Mouse (Mus musculus) spleen, embryonic (tissue): Measurements from ENCODE around the gene Ccdc110.

Source experiments
- CTCF ChIA-PET: fragments of 350-600 bp; sonication (Branson Sonifier 250); formaldehyde crosslinking; loops from one replicate; lab custom pipeline; 2022; lab: Charles Lee

Ccdc110 gene

GRCm38 (mm10) chr8:45934582-45935014 is at the start of gene Ccdc110:
Gene Ccdc110, plus strand, starts transcription at chr8:45934619.
- CTCF ChIA-PET, result interaction anchor here (0.6 to 1.8 kb wide), 6 partner anchors 27 to 479 kb away, joined by 3 to 8 read pairs (median 4); no protein-coding TSS in a partner anchor

GRCm38 (mm10) chr8:45885202-45885685 is 49.2 kb upstream of the Ccdc110 start, which contains the start of gene Pdlim3:
Gene Pdlim3, plus strand, starts transcription at chr8:45885461.
- CTCF ChIA-PET, result interaction anchor here (0.7 kb wide), 1 partner anchor 28 kb away, joined by 3 read pairs; no protein-coding TSS in a partner anchor

- CTCF ChIA-PET, result interaction anchor here (0.7 kb wide), 1 partner anchor 28 kb away, joined by 3 read pairs; no protein-coding TSS in a partner anchor
Measured at GRCm38 (mm10) chr8:45885775-45886174, 48.6 kb upstream of the Ccdc110 start.

- CTCF ChIA-PET, result no interaction called here
Measured at GRCm38 (mm10) chr8:45889737-45890136, 44.7 kb upstream of the Ccdc110 start.

GRCm38 (mm10) chr8:45896590-45896989 is 37.8 kb upstream of the Ccdc110 start:
- CTCF ChIA-PET, result no interaction called here

GRCm38 (mm10) chr8:45899783-45900182 is 34.6 kb upstream of the Ccdc110 start:
- CTCF ChIA-PET, result interaction anchor here (0.5 to 0.7 kb wide), 2 partner anchors 19 to 77 kb away, joined by 3 to 5 read pairs; no protein-coding TSS in a partner anchor

- CTCF ChIA-PET, result no interaction called here
Measured at GRCm38 (mm10) chr8:45901626-45902025, 32.8 kb upstream of the Ccdc110 start.

GRCm38 (mm10) chr8:45903659-45904058 is 30.8 kb upstream of the Ccdc110 start:
- CTCF ChIA-PET, result no interaction called here

- CTCF ChIA-PET, result no interaction called here
Measured at GRCm38 (mm10) chr8:45905591-45906250, 28.7 kb upstream of the Ccdc110 start.

- CTCF ChIA-PET, result no interaction called here
Measured at GRCm38 (mm10) chr8:45906251-45906619, 28.2 kb upstream of the Ccdc110 start.

- CTCF ChIA-PET, result no interaction called here
Measured at GRCm38 (mm10) chr8:45913707-45914106, 20.7 kb upstream of the Ccdc110 start.

GRCm38 (mm10) chr8:45916496-45916895 is 17.9 kb upstream of the Ccdc110 start:
- CTCF ChIA-PET, result no interaction called here

GRCm38 (mm10) chr8:45917040-45917679 is 17.3 kb upstream of the Ccdc110 start:
- CTCF ChIA-PET, result no interaction called here

GRCm38 (mm10) chr8:45918891-45919290 is 15.5 kb upstream of the Ccdc110 start:
- CTCF ChIA-PET, result interaction anchor here (0.5 kb wide), 1 partner anchor 237 kb away, joined by 3 read pairs; no protein-coding TSS in a partner anchor

GRCm38 (mm10) chr8:45920392-45920791 is 14.0 kb upstream of the Ccdc110 start:
- CTCF ChIA-PET, result no interaction called here

- CTCF ChIA-PET, result no interaction called here
Measured at GRCm38 (mm10) chr8:45922116-45922515, 12.3 kb upstream of the Ccdc110 start.

GRCm38 (mm10) chr8:45936986-45937385 is 2.6 kb downstream of the Ccdc110 start:
- CTCF ChIA-PET, result no interaction called here

GRCm38 (mm10) chr8:45946283-45946682 is 11.9 kb downstream of the Ccdc110 start:
- CTCF ChIA-PET, result interaction anchor here (0.7 kb wide), 1 partner anchor 273 kb away, joined by 8 read pairs; no protein-coding TSS in a partner anchor

GRCm38 (mm10) chr8:45950622-45951021 is 16.2 kb downstream of the Ccdc110 start:
- CTCF ChIA-PET, result no interaction called here

GRCm38 (mm10) chr8:45970894-45971293 is 36.5 kb downstream of the Ccdc110 start:
- CTCF ChIA-PET, result no interaction called here

- CTCF ChIA-PET, result no interaction called here
Measured at GRCm38 (mm10) chr8:45973988-45974505, 39.6 kb downstream of the Ccdc110 start.
